Mouse (Mus musculus): ENCODE measurements around the gene Sdk1.

DNA sequence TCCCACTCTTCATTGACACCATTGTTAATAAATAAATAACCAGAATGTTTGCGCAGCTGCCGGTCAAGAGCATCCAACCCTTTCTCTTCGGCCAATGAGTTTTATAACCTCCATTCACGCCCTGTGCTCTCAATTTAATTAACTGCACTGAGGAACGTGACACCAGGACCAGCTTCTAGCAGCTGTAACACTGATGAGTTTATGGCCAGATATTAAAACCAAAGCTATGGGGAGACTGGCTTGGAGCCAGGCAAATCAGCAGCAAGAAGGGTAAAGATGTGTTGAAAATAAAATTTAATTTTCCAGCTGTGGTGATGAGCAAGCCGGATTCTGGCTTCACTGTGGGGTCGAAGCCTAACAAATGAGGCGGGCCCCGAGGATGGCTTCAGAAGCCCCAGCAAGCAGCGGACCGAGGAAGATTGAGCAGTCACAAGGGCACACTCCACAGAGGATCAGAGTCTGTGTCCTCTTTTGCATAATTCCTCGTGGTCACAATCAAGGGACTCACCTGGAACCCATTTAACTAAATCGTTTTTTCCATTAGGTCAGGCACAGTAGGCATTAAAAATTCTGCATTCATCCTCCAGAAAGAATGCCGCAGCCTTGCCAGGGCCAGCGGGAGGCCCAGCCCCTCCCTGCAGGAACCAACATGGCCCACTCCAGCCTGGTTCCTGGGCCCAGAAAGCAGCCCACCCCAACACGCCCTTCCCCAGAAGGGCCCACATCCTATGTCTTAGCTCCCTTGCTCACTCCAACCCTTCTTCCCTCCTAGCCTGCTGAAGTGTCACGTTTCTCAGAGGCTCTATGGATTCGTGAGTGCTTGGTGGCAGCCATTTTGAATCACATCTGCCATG, 987.9 kb downstream of the Sdk1 start:
- TF ChIP-seq CTCF (IDR thresholded peaks at IDR 0.05 in 2 of 3, conservative IDR thresholded peaks at IDR 0.05 in 1 of 3; ENCODE audit: control insufficient read depth in 1 of 3, insufficient read depth in 1 of 3, low read depth in 2 of 3, low read length in 3 of 3, poor library complexity in 1 of 3, severe bottlenecking in 1 of 3): no peak
- no peak for TF ChIP-seq USF2 (IDR thresholded peaks at IDR 0.05; ENCODE audit: borderline replicate concordance in 1 of 2, insufficient read depth in 1 of 2, low read depth in 1 of 2, low read length in 2 of 2)
- no peak for TF ChIP-seq POLR2A (IDR thresholded peaks at IDR 0.05; ENCODE audit: control insufficient read depth in 1 of 2, insufficient read depth in 1 of 2, low read depth in 1 of 2, low read length in 2 of 2, poor library complexity in 1 of 2)
- no peak for TF ChIP-seq ZKSCAN1 (IDR thresholded peaks at IDR 0.05; ENCODE audit: low read depth, low read length)
- no peak for TF ChIP-seq POLR2AphosphoS5 (IDR thresholded peaks at IDR 0.05; ENCODE audit: borderline replicate concordance, low read depth, low read length)
- no peak for TF ChIP-seq JUND (IDR thresholded peaks at IDR 0.05; ENCODE audit: low read depth, low read length)

All from MEL (cell line).